Mouse (Mus musculus): ENCODE data around the gene Gpc5. TPM values are rescaled to one million over a fixed set of nuclear protein-coding genes. Genes with fewer than 3 reads are reported as not detected.

The Gpc5 gene
- total and polyA plus RNA-seq, 2 experiments from 2014 or later, result 8.2 to 8.7 TPM

- H3K9me3 ChIP-seq (ENCODE audit: low read length), result no peaks in the 10 kb centered on the region
- 67% methylated on average over 5 of the region's 5 CpGs for WGBS
- ATAC-seq, result no peak
Measured at GRCm38 (mm10) chr14:116209045-116209444, 1117.0 kb downstream of the Gpc5 start.

GRCm38 (mm10) chr14:116210304-116210703, 1118.3 kb downstream of the Gpc5 start:
- H3K4me1 ChIP-seq (ENCODE audit: insufficient read depth), result no peaks in the 10 kb centered on the region
- WGBS, result 88% methylated on average over 6 of the region's 6 CpGs
- no peak for ATAC-seq

More at GRCm38 (mm10) chr14:116209045-116209444, 1117.0 kb downstream of the Gpc5 start:
- Histone ChIP-seq H3K27ac (ENCODE audit: low read depth, low read length) (no peak overlapping the region), H3K27me3 (ENCODE audit: insufficient read depth, low read length) (no peaks in the 10 kb centered on the region), H3K36me3 (ENCODE audit: insufficient read depth) (no peaks in the 10 kb centered on the region), H3K4me2 (ENCODE audit: low read depth) (no peak overlapping the region), H3K9ac (no peak overlapping the region), H3K4me1 (ENCODE audit: insufficient read depth) (no peaks in the 10 kb centered on the region), H3K4me3 (ENCODE audit: low read depth, low read length) (no peak overlapping the region)
- no peak for DNase-seq
- TF ChIP-seq CTCF (IDR thresholded peaks at IDR 0.05; ENCODE audit: low read depth), result no peak

GRCm38 (mm10) chr14:116212029-116212428, 1120.0 kb downstream of the Gpc5 start:
- no peak overlapping the region for H3K9ac ChIP-seq
- H3K9me3 ChIP-seq (ENCODE audit: low read length), result no peaks in the 10 kb centered on the region
- no peak overlapping the region for H3K27ac ChIP-seq (ENCODE audit: low read depth, low read length)
- no peaks in the 10 kb centered on the region for H3K27me3 ChIP-seq (ENCODE audit: insufficient read depth, low read length)
- H3K4me1 ChIP-seq (ENCODE audit: insufficient read depth), result no peaks in the 10 kb centered on the region
- DNase-seq (no peak), ATAC-seq (no peak)
- no peak overlapping the region for H3K4me3 ChIP-seq (ENCODE audit: low read depth, low read length)
- H3K36me3 ChIP-seq (ENCODE audit: insufficient read depth), result no peaks in the 10 kb centered on the region
- no peak for TF ChIP-seq CTCF (IDR thresholded peaks at IDR 0.05; ENCODE audit: low read depth)
- no peak overlapping the region for H3K4me2 ChIP-seq (ENCODE audit: low read depth)

More at GRCm38 (mm10) chr14:116210304-116210703, 1118.3 kb downstream of the Gpc5 start:
- Histone ChIP-seq H3K9me3 (ENCODE audit: low read length) (no peaks in the 10 kb centered on the region), H3K36me3 (ENCODE audit: insufficient read depth) (no peaks in the 10 kb centered on the region), H3K4me2 (ENCODE audit: low read depth) (no peak overlapping the region), H3K27me3 (ENCODE audit: insufficient read depth, low read length) (no peaks in the 10 kb centered on the region), H3K27ac (ENCODE audit: low read depth, low read length) (no peak overlapping the region), H3K9ac (no peak overlapping the region), H3K4me3 (ENCODE audit: low read depth, low read length) (no peak overlapping the region)
- DNase-seq, result no peak
- TF ChIP-seq CTCF (IDR thresholded peaks at IDR 0.05; ENCODE audit: low read depth), result no peak

GRCm38 (mm10) chr14:116258126-116258525, 1166.1 kb downstream of the Gpc5 start:
- H3K27me3 ChIP-seq (ENCODE audit: insufficient read depth, low read length), result no peaks in the 10 kb centered on the region
- no peak overlapping the region for H3K9ac ChIP-seq
- no peak overlapping the region for H3K4me2 ChIP-seq (ENCODE audit: low read depth)
- no peak overlapping the region for H3K27ac ChIP-seq (ENCODE audit: low read depth, low read length)
- no peak overlapping the region for H3K4me3 ChIP-seq (ENCODE audit: low read depth, low read length)
- ATAC-seq (no peak), DNase-seq (peak; percentile 0)
- no peaks in the 10 kb centered on the region for H3K36me3 ChIP-seq (ENCODE audit: insufficient read depth)
- 74% methylated on average over 1 of the region's 1 CpGs for WGBS
- TF ChIP-seq CTCF (IDR thresholded peaks at IDR 0.05; ENCODE audit: low read depth), result no peak
- no peaks in the 10 kb centered on the region for H3K4me1 ChIP-seq (ENCODE audit: insufficient read depth)
- no peaks in the 10 kb centered on the region for H3K9me3 ChIP-seq (ENCODE audit: low read length)

GRCm38 (mm10) chr14:116308541-116308940, 1216.5 kb downstream of the Gpc5 start:
- Histone ChIP-seq H3K4me2 (ENCODE audit: low read depth) (no peak overlapping the region), H3K9ac (no peak overlapping the region), H3K36me3 (ENCODE audit: insufficient read depth) (no peaks in the 10 kb centered on the region), H3K9me3 (ENCODE audit: low read length) (no peaks in the 10 kb centered on the region), H3K4me3 (ENCODE audit: low read depth, low read length) (no peak overlapping the region), H3K27me3 (ENCODE audit: insufficient read depth, low read length) (no peaks in the 10 kb centered on the region), H3K27ac (ENCODE audit: low read depth, low read length) (no peak overlapping the region), H3K4me1 (ENCODE audit: insufficient read depth) (no peaks in the 10 kb centered on the region)
- 82% methylated on average over 2 of the region's 2 CpGs for WGBS
- no peak for ATAC-seq
- no peak for TF ChIP-seq CTCF (IDR thresholded peaks at IDR 0.05; ENCODE audit: low read depth)
- DNase-seq, result no peak

GRCm38 (mm10) chr14:116317491-116317890, 1225.5 kb downstream of the Gpc5 start:
- DNase-seq (no peak), ATAC-seq (no peak)
- no peaks in the 10 kb centered on the region for H3K9me3 ChIP-seq (ENCODE audit: low read length)
- H3K4me1 ChIP-seq (ENCODE audit: insufficient read depth), result no peaks in the 10 kb centered on the region
- H3K4me2 ChIP-seq (ENCODE audit: low read depth), result no peak overlapping the region
- H3K9ac ChIP-seq, result no peak overlapping the region
- TF ChIP-seq CTCF (IDR thresholded peaks at IDR 0.05; ENCODE audit: low read depth), result no peak
- H3K36me3 ChIP-seq (ENCODE audit: insufficient read depth), result no peaks in the 10 kb centered on the region
- no peaks in the 10 kb centered on the region for H3K27me3 ChIP-seq (ENCODE audit: insufficient read depth, low read length)
- H3K27ac ChIP-seq (ENCODE audit: low read depth, low read length), result no peak overlapping the region
- H3K4me3 ChIP-seq (ENCODE audit: low read depth, low read length), result no peak overlapping the region

- H3K4me3 ChIP-seq (ENCODE audit: low read depth, low read length), result no peak overlapping the region
- 89% methylated on average over 4 of the region's 4 CpGs for WGBS
- H3K4me1 ChIP-seq (ENCODE audit: insufficient read depth), result no peaks in the 10 kb centered on the region
- no peak overlapping the region for H3K4me2 ChIP-seq (ENCODE audit: low read depth)
- ATAC-seq (no peak), DNase-seq (no peak)
- no peak overlapping the region for H3K9ac ChIP-seq
- H3K36me3 ChIP-seq (ENCODE audit: insufficient read depth), result no peaks in the 10 kb centered on the region
- H3K9me3 ChIP-seq (ENCODE audit: low read length), result no peaks in the 10 kb centered on the region
- no peak overlapping the region for H3K27ac ChIP-seq (ENCODE audit: low read depth, low read length)
- no peak for TF ChIP-seq CTCF (IDR thresholded peaks at IDR 0.05; ENCODE audit: low read depth)
- no peaks in the 10 kb centered on the region for H3K27me3 ChIP-seq (ENCODE audit: insufficient read depth, low read length)
Measured at GRCm38 (mm10) chr14:116336182-116336581, 1244.2 kb downstream of the Gpc5 start.

- no peak overlapping the region for H3K4me3 ChIP-seq (ENCODE audit: low read depth, low read length)
- ATAC-seq, result no peak
- no peaks in the 10 kb centered on the region for H3K27me3 ChIP-seq (ENCODE audit: insufficient read depth, low read length)
- TF ChIP-seq CTCF (IDR thresholded peaks at IDR 0.05; ENCODE audit: low read depth), result no peak
- WGBS, result 89% methylated on average over 3 of the region's 3 CpGs
- H3K9me3 ChIP-seq (ENCODE audit: low read length), result no peaks in the 10 kb centered on the region
- no peaks in the 10 kb centered on the region for H3K4me1 ChIP-seq (ENCODE audit: insufficient read depth)
- H3K9ac ChIP-seq, result no peak overlapping the region
- no peak overlapping the region for H3K27ac ChIP-seq (ENCODE audit: low read depth, low read length)
- no peak for DNase-seq
- no peaks in the 10 kb centered on the region for H3K36me3 ChIP-seq (ENCODE audit: insufficient read depth)
- no peak overlapping the region for H3K4me2 ChIP-seq (ENCODE audit: low read depth)
Measured at GRCm38 (mm10) chr14:116338395-116338794, 1246.4 kb downstream of the Gpc5 start.

Data from forebrain, postnatal 0 days (tissue).